Mouse (Mus musculus) cerebellum, adult 2 months (tissue): ENCODE data around the gene Siah1b. TPM values are rescaled to one million over a fixed set of nuclear protein-coding genes. Genes with fewer than 3 reads are reported as not detected.
A peak's percentile ranks its signal among the peaks of the same experiment; 100 is the strongest.

Source experiments
- DNase-seq, 2 experiments: peaks; one replicate each; pipeline ENCODE4 v3.0.0; 2021
- H3K27ac ChIP-seq: fragments of 200-500 bp; 2 replicates; pipeline ENCODE4 v1.5.1; 2012; ENCODE audit warnings: low read length, control low read depth, inconsistent platforms; ENCODE audit not compliant: insufficient read depth
- H3K27me3 ChIP-seq: fragments of 200-500 bp; 2 replicates; pipeline ENCODE4 v1.6.1; 2012; ENCODE audit warnings: inconsistent platforms, mild to moderate bottlenecking, low read length, moderate library complexity; ENCODE audit not compliant: control insufficient read depth, insufficient read depth
- H3K4me1 ChIP-seq: fragments of 200-500 bp; 2 replicates; pipeline ENCODE4 v1.6.1; 2011; ENCODE audit warnings: low read length; ENCODE audit not compliant: control insufficient read depth, insufficient read depth
- H3K4me3 ChIP-seq: fragments of 200-500 bp; replicated peaks from 2 replicates; pipeline ENCODE3; 2011; ENCODE audit warnings: mild to moderate bottlenecking, low read depth, low read length, control low read depth; ENCODE audit not compliant: insufficient read depth
- CTCF ChIP-seq: fragments of 200-500 bp; IDR thresholded peaks from 2 replicates; pipeline ENCODE4 v1.5.1; 2011; ENCODE audit warnings: low read depth, mild to moderate bottlenecking, control low read depth, low read length, moderate library complexity, borderline replicate concordance; ENCODE audit not compliant: insufficient read depth
- POLR2A ChIP-seq: fragments of 200-500 bp; IDR thresholded peaks from 2 replicates; pipeline ENCODE4 v1.6.1; 2011; ENCODE audit warnings: low read length, control low read depth, borderline replicate concordance; ENCODE audit not compliant: insufficient read depth
- WGBS: fragments of 180-500 bp; shearing (Covaris S2); methylation state at CpG from one replicate; pipeline ENCODE4 v1.1.7; 2018; 5-methylcytosine and 5-hydroxymethylcytosine counted together
- polyA plus RNA-seq: library from polyadenylated mRNA; depleted of rRNA; stranded (reverse); fragments of >200 nt; gene quantifications from 2 replicates; pipeline ENCODE4 v1.2.3, GENCODE M21; 2012

Siah1b gene
- polyA plus RNA-seq, 1 experiment = 9.7 TPM

DNA sequence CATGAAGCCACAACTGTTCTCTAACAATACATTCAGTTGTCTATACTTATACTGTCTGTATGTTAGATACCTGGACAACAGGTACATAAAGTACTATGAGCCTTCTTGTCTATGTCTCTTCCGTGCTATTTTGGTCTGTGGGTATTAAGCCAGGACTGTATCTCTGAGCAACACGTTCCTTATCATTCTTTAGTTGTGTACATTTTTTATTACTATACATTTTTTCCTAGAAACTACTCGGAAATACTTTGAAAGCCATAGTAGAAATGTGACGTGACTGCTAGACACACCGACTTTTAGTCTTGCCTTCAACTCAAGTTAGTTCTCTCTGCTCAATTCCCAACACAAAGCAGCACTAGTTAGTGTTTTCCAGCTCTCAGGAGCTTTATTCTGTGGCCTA, 17.1 kb upstream of the Siah1b start:
- Histone ChIP-seq H3K27ac (no peak overlapping the region), H3K4me1 (no peaks in the 10 kb centered on the region; the same call in 1 of the 2 replicates), H3K27me3 (no peaks in the 10 kb centered on the region), H3K4me3 (no peak overlapping the region)
- 83% methylated on average over 5 of the region's 5 CpGs for WGBS
- no peak for TF ChIP-seq POLR2A
- TF ChIP-seq CTCF = no peak
- DNase-seq = no peak

DNA sequence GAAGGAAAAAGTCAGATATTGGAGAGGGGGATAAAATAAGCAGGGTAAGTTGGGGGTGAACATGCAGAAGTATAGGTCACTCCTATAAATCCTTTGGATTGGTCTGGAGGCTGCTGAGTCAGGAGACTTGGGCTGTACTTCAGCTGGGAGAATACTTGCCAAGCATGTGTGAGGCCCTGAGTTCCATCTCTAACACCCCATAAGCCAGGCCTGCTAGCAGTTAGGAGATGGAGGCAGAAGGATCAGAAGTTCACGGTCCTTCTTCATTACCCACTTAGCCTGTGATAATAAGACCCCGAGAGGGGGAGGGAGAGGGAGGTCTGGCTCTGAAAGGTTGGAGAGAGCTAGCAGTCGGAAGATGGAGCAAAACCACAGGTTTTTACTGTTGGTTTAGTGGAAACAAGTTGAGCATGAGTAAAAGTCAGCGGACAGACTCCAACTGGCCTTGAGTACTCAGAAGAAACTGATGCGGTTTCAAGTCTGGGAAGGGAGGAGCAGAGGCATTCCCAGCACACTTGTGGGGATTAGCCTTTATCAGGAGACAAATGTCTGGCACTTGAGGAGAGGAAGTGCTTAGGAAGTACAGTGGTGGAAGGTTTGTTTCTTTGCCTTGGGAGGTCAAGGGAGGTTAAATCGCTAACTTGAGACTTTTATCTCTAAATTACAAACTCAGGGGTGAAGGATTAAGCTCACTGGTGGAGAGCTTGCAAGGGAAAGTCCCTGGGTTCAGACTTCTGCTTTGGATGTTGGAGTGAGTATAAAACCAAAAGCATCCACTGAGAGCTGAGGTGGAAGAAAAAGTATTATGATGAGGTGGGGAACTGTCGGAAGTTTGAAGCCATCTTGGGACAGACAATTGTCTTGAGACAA, 16.2 kb upstream of the Siah1b start:
- no peak overlapping the region for H3K27ac ChIP-seq
- 58% methylated on average over 7 of the region's 7 CpGs for WGBS

DNA sequence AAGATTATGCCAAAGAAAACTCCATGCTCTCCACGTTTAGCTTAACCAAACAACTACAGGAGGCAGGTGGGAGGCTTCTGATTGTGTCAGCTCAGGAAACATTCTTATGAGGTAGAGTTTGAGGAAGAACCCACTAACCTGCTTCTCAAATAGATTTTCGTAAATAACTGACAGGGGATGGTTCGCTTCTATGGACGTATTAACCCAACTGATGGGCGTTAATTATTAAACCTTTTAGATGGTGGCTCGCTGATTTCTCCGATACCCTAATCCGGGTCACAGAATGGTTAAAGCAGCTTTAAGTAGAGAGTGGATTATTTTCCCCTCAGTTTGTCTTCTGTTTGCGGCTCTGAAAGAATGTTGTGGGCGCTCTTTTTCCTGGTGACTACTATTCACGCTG, 13.6 kb upstream of the Siah1b start:
- 90% methylated on average over 11 of the region's 11 CpGs for WGBS
- no peak for TF ChIP-seq POLR2A
- DNase-seq = no peak
- H3K4me3 ChIP-seq = no peak overlapping the region
- H3K27ac ChIP-seq = no peak overlapping the region
- H3K4me1 ChIP-seq = no peaks in the 10 kb centered on the region; the same call in 1 of the 2 replicates
- no peaks in the 10 kb centered on the region for H3K27me3 ChIP-seq

More for the DNA sequence above, 16.2 kb upstream of the Siah1b start:
- Histone ChIP-seq H3K27me3 (no peaks in the 10 kb centered on the region), H3K4me3 (no peak overlapping the region), H3K4me1 (no peaks in the 10 kb centered on the region; the same call in 1 of the 2 replicates)
- TF ChIP-seq CTCF (no peak), POLR2A (no peak)
- DNase-seq = no peak

GRCm38 (mm10) chrX:164088582-164088981, 12.3 kb upstream of the Siah1b start, which contains the start of gene Cltrn:
Gene Cltrn, plus strand, starts transcription at chrX:164088830.
- 49% methylated on average over 4 of the region's 4 CpGs for WGBS
- TF ChIP-seq CTCF (no peak), POLR2A (no peak)
- Histone ChIP-seq H3K4me3 (no peak within 1 kb of the TSS), H3K27ac (peak within 1 kb of the TSS; percentile 61; the same call in 1 of the 2 replicates), H3K4me1 (no peaks in the 10 kb centered on the region; the same call in 1 of the 2 replicates), H3K27me3 (no peaks in the 10 kb centered on the region)
- peak; percentile 25 to 40 for DNase-seq

DNA sequence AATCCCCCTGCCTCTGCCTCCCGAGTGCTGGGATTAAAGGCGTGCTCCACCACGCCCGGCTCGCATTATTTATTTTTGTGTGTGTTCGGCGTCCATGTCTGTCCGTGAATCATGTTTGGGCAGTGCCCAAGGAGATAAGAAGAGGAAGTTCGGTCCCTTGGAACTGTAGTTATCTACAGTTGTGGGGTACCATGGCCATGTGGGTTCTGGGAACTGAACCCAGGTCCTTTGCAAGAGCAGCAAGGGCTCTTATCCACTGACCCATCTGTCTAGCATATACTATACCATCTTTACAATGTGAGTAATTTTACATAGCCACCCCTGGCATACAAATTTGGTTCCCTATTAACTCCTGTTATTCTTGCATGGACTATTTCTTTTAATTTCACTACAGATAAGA, 5.7 kb upstream of the Siah1b start:
- no peaks in the 10 kb centered on the region for H3K27me3 ChIP-seq
- no peak overlapping the region for H3K4me3 ChIP-seq
- no peak for DNase-seq
- TF ChIP-seq CTCF = no peak
- H3K4me1 ChIP-seq = no peaks in the 10 kb centered on the region
- no peak overlapping the region for H3K27ac ChIP-seq
- WGBS = 93% methylated on average over 9 of the region's 9 CpGs

- no peak overlapping the region for H3K4me3 ChIP-seq
- H3K4me1 ChIP-seq = no peaks in the 10 kb centered on the region
- no peak for DNase-seq
- H3K27ac ChIP-seq = no peak overlapping the region
- H3K27me3 ChIP-seq = no peaks in the 10 kb centered on the region
- 91% methylated on average over 4 of the region's 4 CpGs for whole genome bisulfite sequencing
- no peak for TF ChIP-seq POLR2A
- TF ChIP-seq CTCF = no peak
Observed at GRCm38 (mm10) chrX:164068968-164069367, 7.3 kb downstream of the Siah1b start.

GRCm38 (mm10) chrX:164066185-164066584, 10.1 kb downstream of the Siah1b start:
- Histone ChIP-seq H3K4me1 (no peaks in the 10 kb centered on the region), H3K27me3 (no peaks in the 10 kb centered on the region), H3K27ac (no peak overlapping the region), H3K4me3 (no peak overlapping the region)
- DNase-seq = peak; percentile 45 to 47
- peak; percentile 70 for TF ChIP-seq CTCF
- TF ChIP-seq POLR2A = no peak
- WGBS = 9% methylated on average over 2 of the region's 2 CpGs

DNA sequence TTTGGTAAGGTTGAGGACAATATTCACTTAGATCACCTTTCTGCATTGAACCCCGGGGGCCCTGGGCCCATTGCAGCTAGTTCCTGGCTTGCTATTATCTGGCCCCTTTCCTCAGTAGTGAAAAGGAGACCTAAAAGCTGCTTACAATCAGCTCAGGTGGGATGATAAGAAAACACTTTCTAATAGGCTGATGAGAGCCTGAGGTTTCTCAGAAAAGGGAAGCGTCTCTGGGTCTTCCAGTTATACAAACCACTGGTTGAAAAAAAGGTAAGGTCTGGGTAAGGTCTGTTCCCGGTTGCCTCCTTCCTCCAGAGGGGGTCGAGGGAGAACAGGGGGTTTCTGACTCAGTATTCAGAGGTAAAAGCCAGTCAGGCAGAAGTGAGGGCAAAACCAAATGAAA, 17.2 kb downstream of the Siah1b start:
- no peaks in the 10 kb centered on the region for H3K27me3 ChIP-seq
- H3K27ac ChIP-seq = no peak overlapping the region
- 62% methylated on average over 4 of the region's 4 CpGs for WGBS
- DNase-seq = no peak
- no peaks in the 10 kb centered on the region for H3K4me1 ChIP-seq
- H3K4me3 ChIP-seq = no peak overlapping the region
- no peak for TF ChIP-seq CTCF
- no peak for TF ChIP-seq POLR2A
